Mouse (Mus musculus) embryonic facial prominence, embryonic 15.5 days (tissue): ENCODE results near the gene Alg5. TPM values are rescaled to one million over a fixed set of nuclear protein-coding genes. Genes with fewer than 3 reads are reported as not detected.
"Not testable (repeated sequence)": the region's sequence is repeated elsewhere in the genome, so short reads cannot be mapped to it uniquely, and the experiment has no call there.

ENCODE experiments used
- ATAC-seq: fragments of 200-750 bp; cut with Nextera tagmentation; 2 replicates; pipeline ENCODE4 v1.8.0; 2017; ENCODE audit warnings: low read depth, moderate TSS enrichment; ENCODE audit not compliant: insufficient number of reproducible peaks, low FRiP score, low TSS enrichment
- H3K27ac ChIP-seq: fragments of 300-500 bp; sonication (generic); replicated peaks from 2 replicates; pipeline ENCODE4 v1.5.1; 2015; ENCODE audit warnings: mild to moderate bottlenecking, inconsistent platforms
- H3K27me3 ChIP-seq: fragments of 300-500 bp; sonication (generic); 2 replicates; pipeline ENCODE4 v1.6.1; 2015; ENCODE audit warnings: inconsistent platforms
- H3K36me3 ChIP-seq: fragments of 300-500 bp; sonication (generic); 2 replicates; pipeline ENCODE4 v1.6.1; 2015; ENCODE audit warnings: mild to moderate bottlenecking, inconsistent platforms
- H3K4me1 ChIP-seq: fragments of 300-500 bp; sonication (generic); 2 replicates; pipeline ENCODE4 v1.6.1; 2015; ENCODE audit warnings: inconsistent platforms
- H3K4me2 ChIP-seq: fragments of 300-500 bp; sonication (generic); replicated peaks from 2 replicates; pipeline ENCODE4 v1.6.1; 2015; ENCODE audit warnings: mild to moderate bottlenecking, inconsistent platforms
- H3K4me3 ChIP-seq: fragments of 300-500 bp; sonication (generic); replicated peaks from 2 replicates; pipeline ENCODE4 v1.5.1; 2015; ENCODE audit warnings: mild to moderate bottlenecking, inconsistent platforms
- H3K9ac ChIP-seq: fragments of 300-500 bp; sonication (generic); 2 replicates; pipeline ENCODE4 v1.6.1; 2015; ENCODE audit warnings: inconsistent platforms
- H3K9me3 ChIP-seq: fragments of 300-500 bp; sonication (generic); replicated peaks from 2 replicates; pipeline ENCODE4 v1.6.1; 2016; ENCODE audit warnings: inconsistent platforms
- WGBS: fragments of 180-500 bp; shearing (Covaris S2); methylation state at CpG from one replicate; pipeline ENCODE4 v1.1.7; 2015; 5-methylcytosine and 5-hydroxymethylcytosine counted together
- polyA plus RNA-seq: library from polyadenylated mRNA; unstranded; fragments of >200 nt; fragmentation: Nextera tagmentation; extraction: Ambion mirVana; gene quantifications from 2 replicates; pipeline ENCODE4 v1.2.1, GENCODE M21; 2015

The Alg5 gene
- polyA plus RNA-seq, 1 experiment from 2014 or later = 58.4 TPM

GRCm38 (mm10) chr3:54745799-54746198, 10.5 kb downstream of the Alg5 start:
- no peak overlapping the region for H3K4me2 ChIP-seq
- no peak overlapping the region for H3K27ac ChIP-seq
- WGBS = 51% methylated on average over 5 of the region's 5 CpGs
- no peak overlapping the region for H3K4me3 ChIP-seq
- H3K9me3 ChIP-seq = no peaks in the 10 kb centered on the region
- H3K36me3 ChIP-seq = peaks cover 97% of the 10 kb centered on the region
- H3K4me1 ChIP-seq = no peaks in the 10 kb centered on the region
- ATAC-seq = no peak
- H3K9ac ChIP-seq = no peak overlapping the region
- H3K27me3 ChIP-seq = no peaks in the 10 kb centered on the region

GRCm38 (mm10) chr3:54753411-54753810, 18.1 kb downstream of the Alg5 start:
- Histone ChIP-seq H3K4me2 (no peak overlapping the region), H3K36me3 (peaks cover 28% of the 10 kb centered on the region), H3K4me1 (peaks cover 19% of the 10 kb centered on the region), H3K27ac (no peak overlapping the region), H3K9ac (no peak overlapping the region), H3K9me3 (no peaks in the 10 kb centered on the region), H3K27me3 (peaks cover 5% of the 10 kb centered on the region; the same call in 1 of the 2 replicates), H3K4me3 (no peak overlapping the region)
- ATAC-seq = no peak
- WGBS = 80% methylated on average over 4 of the region's 4 CpGs

- peak within 1 kb of the TSS; percentile 67 for H3K4me3 ChIP-seq
- no peaks in the 10 kb centered on the region for H3K9me3 ChIP-seq
- H3K36me3 ChIP-seq = peaks cover 9% of the 10 kb centered on the region
- H3K9ac ChIP-seq = peak within 1 kb of the TSS; percentile 57
- peak within 1 kb of the TSS; percentile 74 for H3K27ac ChIP-seq
- H3K27me3 ChIP-seq = peaks cover 5% of the 10 kb centered on the region; the same call in 1 of the 2 replicates
- peak; percentile 74 for ATAC-seq
- under 1% methylated on average over 64 of the region's 66 CpGs for WGBS
- peak within 1 kb of the TSS; percentile 99 for H3K4me2 ChIP-seq
- H3K4me1 ChIP-seq = peaks cover 19% of the 10 kb centered on the region
These were observed 20.1 kb downstream of the Alg5 start, which contains the start of gene Smad9 for GRCm38 (mm10) chr3:54755145-54756041. Smad9 (plus strand) TSS chr3:54755582.

GRCm38 (mm10) chr3:54756058-54756457, 20.7 kb downstream of the Alg5 start:
- peaks cover 5% of the 10 kb centered on the region; the same call in 1 of the 2 replicates for H3K27me3 ChIP-seq
- 3% methylated on average over 11 of the region's 11 CpGs for WGBS
- peaks cover 19% of the 10 kb centered on the region for H3K4me1 ChIP-seq
- peak overlapping the region; percentile 99 for H3K4me2 ChIP-seq
- H3K9me3 ChIP-seq = no peaks in the 10 kb centered on the region
- H3K36me3 ChIP-seq = peaks cover 3% of the 10 kb centered on the region; the same call in 1 of the 2 replicates
- peak overlapping the region; percentile 74 for H3K27ac ChIP-seq
- peak overlapping the region; percentile 67 for H3K4me3 ChIP-seq
- no peak overlapping the region for H3K9ac ChIP-seq
- peak; percentile 65; the same call in 1 of the 2 replicates for ATAC-seq

- Histone ChIP-seq H3K36me3 (no peaks in the 10 kb centered on the region), H3K27me3 (peaks cover 5% of the 10 kb centered on the region; the same call in 1 of the 2 replicates), H3K4me2 (no peak overlapping the region), H3K9me3 (no peaks in the 10 kb centered on the region), H3K27ac (no peak overlapping the region), H3K9ac (no peak overlapping the region), H3K4me1 (peaks cover 19% of the 10 kb centered on the region), H3K4me3 (no peak overlapping the region)
- no peak for ATAC-seq
- 75% methylated on average over 8 of the region's 8 CpGs for WGBS
These were observed 22.1 kb downstream of the Alg5 start for GRCm38 (mm10) chr3:54757446-54757845.

GRCm38 (mm10) chr3:54759211-54759610, 23.9 kb downstream of the Alg5 start:
- no peak overlapping the region for H3K27ac ChIP-seq
- no peak overlapping the region for H3K9ac ChIP-seq
- no peak overlapping the region for H3K4me3 ChIP-seq
- no peaks in the 10 kb centered on the region for H3K9me3 ChIP-seq
- no peak for ATAC-seq
- peaks cover 19% of the 10 kb centered on the region for H3K4me1 ChIP-seq
- H3K4me2 ChIP-seq = no peak overlapping the region
- H3K36me3 ChIP-seq = no peaks in the 10 kb centered on the region
- peaks cover 5% of the 10 kb centered on the region; the same call in 1 of the 2 replicates for H3K27me3 ChIP-seq
- 58% methylated on average over 9 of the region's 9 CpGs for WGBS

- Histone ChIP-seq H3K4me3 (no peak overlapping the region), H3K36me3 (no peaks in the 10 kb centered on the region), H3K4me2 (no peak overlapping the region), H3K27me3 (no peaks in the 10 kb centered on the region), H3K27ac (no peak overlapping the region), H3K4me1 (peaks cover 11% of the 10 kb centered on the region), H3K9me3 (no peaks in the 10 kb centered on the region), H3K9ac (no peak overlapping the region)
- WGBS = 75% methylated on average over 15 of the region's 15 CpGs
- ATAC-seq = no peak
These were observed 25.2 kb downstream of the Alg5 start for GRCm38 (mm10) chr3:54760321-54761115.

- Histone ChIP-seq H3K9me3 (no peaks in the 10 kb centered on the region), H3K36me3 (no peaks in the 10 kb centered on the region), H3K4me1 (peaks cover 3% of the 10 kb centered on the region), H3K4me3 (no peak overlapping the region), H3K27ac (no peak overlapping the region), H3K4me2 (no peak overlapping the region), H3K9ac (no peak overlapping the region), H3K27me3 (no peaks in the 10 kb centered on the region)
- WGBS = 79% methylated on average over 1 of the region's 1 CpGs
- no peak for ATAC-seq
These were observed 25.9 kb downstream of the Alg5 start for GRCm38 (mm10) chr3:54761258-54761657.

GRCm38 (mm10) chr3:54764418-54764817, 29.1 kb downstream of the Alg5 start:
- WGBS = 55% methylated on average over 18 of the region's 18 CpGs
- H3K9me3 ChIP-seq = no peaks in the 10 kb centered on the region
- H3K27ac ChIP-seq = no peak overlapping the region
- no peak; the same call in 1 of the 2 replicates for ATAC-seq
- H3K9ac ChIP-seq = no peak overlapping the region
- no peaks in the 10 kb centered on the region for H3K27me3 ChIP-seq
- H3K4me2 ChIP-seq = peak overlapping the region; percentile 34
- H3K4me1 ChIP-seq = no peaks in the 10 kb centered on the region
- H3K36me3 ChIP-seq = no peaks in the 10 kb centered on the region
- H3K4me3 ChIP-seq = peak overlapping the region; percentile 29

GRCm38 (mm10) chr3:54765521-54765920, 30.2 kb downstream of the Alg5 start:
- not testable (repeated sequence) for H3K4me2 ChIP-seq, H3K27me3 ChIP-seq, H3K4me1 ChIP-seq, H3K27ac ChIP-seq, H3K9me3 ChIP-seq, H3K36me3 ChIP-seq, ATAC-seq, H3K9ac ChIP-seq, H3K4me3 ChIP-seq
- WGBS = 86% methylated on average over 6 of the region's 6 CpGs

- H3K9me3 ChIP-seq = no peaks in the 10 kb centered on the region
- no peak overlapping the region for H3K9ac ChIP-seq
- no peak overlapping the region for H3K4me2 ChIP-seq
- no peak overlapping the region for H3K4me3 ChIP-seq
- H3K36me3 ChIP-seq = no peaks in the 10 kb centered on the region
- H3K27ac ChIP-seq = no peak overlapping the region
- ATAC-seq = no peak
- H3K4me1 ChIP-seq = no peaks in the 10 kb centered on the region
- 47% methylated on average over 14 of the region's 14 CpGs for whole genome bisulfite sequencing
- no peaks in the 10 kb centered on the region for H3K27me3 ChIP-seq
These were observed 30.7 kb downstream of the Alg5 start for GRCm38 (mm10) chr3:54766034-54766433.
